Mouse (Mus musculus) myocyte (in vitro differentiated cells): Measurements from ENCODE around the gene Cers4.

ENCODE experiments used
- POLR2A ChIP-seq: IDR thresholded peaks from one replicate; pipeline ENCODE4 v1.6.1; 2011; ENCODE audit warnings: low read depth, mild to moderate bottlenecking, control low read depth, moderate library complexity; ENCODE audit not compliant: insufficient read length
- TCF12 ChIP-seq: IDR thresholded peaks from one replicate; pipeline ENCODE4 v1.6.1; 2011; ENCODE audit warnings: mild to moderate bottlenecking, control low read depth; ENCODE audit not compliant: poor library complexity, insufficient read depth, severe bottlenecking

DNA sequence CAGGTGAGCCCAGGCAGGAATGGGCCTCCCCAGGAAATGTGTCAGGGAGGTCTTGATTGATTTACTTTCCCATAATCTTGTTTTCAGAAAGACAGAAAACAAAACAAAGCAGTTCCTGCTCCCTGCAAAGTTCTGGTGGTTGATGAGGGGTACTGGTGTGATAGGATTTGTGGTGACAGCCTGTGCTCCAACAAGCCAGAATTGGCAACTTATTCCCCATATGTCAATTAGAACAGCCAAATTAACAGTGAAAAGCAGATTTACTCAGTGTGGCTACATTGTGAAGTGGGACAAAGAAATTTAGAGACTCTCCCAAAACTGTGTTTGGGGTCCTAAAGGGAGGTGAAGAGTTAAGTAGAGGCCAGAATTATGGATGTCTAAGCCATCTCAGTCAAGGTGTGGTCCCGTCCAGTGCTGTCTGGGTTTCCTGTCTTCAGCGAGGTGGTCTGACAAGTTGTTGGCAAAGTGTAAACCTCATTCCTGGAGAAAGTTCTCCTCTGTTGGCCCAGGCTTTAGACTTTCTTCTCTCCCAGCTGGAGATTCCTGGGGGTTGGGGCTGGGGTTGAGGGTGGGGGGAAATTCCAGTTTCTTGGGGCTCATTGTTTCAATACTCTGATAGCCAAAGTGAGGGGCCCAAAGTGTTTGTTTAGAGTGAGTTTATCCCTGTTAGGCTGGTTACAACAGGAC, 18.7 kb downstream of the Cers4 start:
- TF ChIP-seq TCF12 (no peak), POLR2A (no peak)
